Mouse (Mus musculus) hindbrain, embryonic 15.5 days (tissue): ENCODE data around the gene Gm9821. TPM values are rescaled to one million over a fixed set of nuclear protein-coding genes. Genes with fewer than 3 reads are reported as not detected.

Source experiments
- ATAC-seq: fragments of 200-750 bp; cut with Nextera tagmentation; 2 replicates; pipeline ENCODE4 v1.8.0; 2017; ENCODE audit warnings: low read depth, moderate number of reproducible peaks, moderate TSS enrichment; ENCODE audit not compliant: low FRiP score
- H3K27ac ChIP-seq: fragments of 300-500 bp; sonication (generic); replicated peaks from 2 replicates; pipeline ENCODE4 v1.5.1; 2015; ENCODE audit warnings: mild to moderate bottlenecking, inconsistent platforms
- H3K27me3 ChIP-seq: fragments of 300-500 bp; sonication (generic); 2 replicates; pipeline ENCODE4 v1.6.1; 2015; ENCODE audit warnings: control low read depth, inconsistent platforms
- H3K36me3 ChIP-seq: fragments of 300-500 bp; sonication (generic); 2 replicates; pipeline ENCODE4 v1.6.1; 2015; ENCODE audit warnings: control low read depth, inconsistent platforms
- H3K4me1 ChIP-seq: fragments of 300-500 bp; sonication (generic); replicated peaks from 2 replicates; pipeline ENCODE4 v1.6.1; 2015; ENCODE audit warnings: control low read depth, inconsistent platforms
- H3K4me2 ChIP-seq: fragments of 300-500 bp; sonication (generic); 2 replicates; pipeline ENCODE4 v1.6.1; 2015; ENCODE audit warnings: moderate library complexity, mild to moderate bottlenecking, inconsistent platforms
- H3K4me3 ChIP-seq: fragments of 300-500 bp; sonication (generic); 2 replicates; pipeline ENCODE4 v1.5.1; 2015; ENCODE audit warnings: mild to moderate bottlenecking, inconsistent platforms
- H3K9ac ChIP-seq: fragments of 300-500 bp; sonication (generic); 2 replicates; pipeline ENCODE4 v1.6.1; 2015; ENCODE audit warnings: inconsistent platforms
- H3K9me3 ChIP-seq: fragments of 300-500 bp; sonication (generic); 2 replicates; pipeline ENCODE4 v1.6.1; 2016; ENCODE audit warnings: control low read depth, inconsistent platforms
- WGBS: fragments of 180-500 bp; shearing (Covaris S2); methylation state at CpG from one replicate; pipeline ENCODE4 v1.1.7; 2015; 5-methylcytosine and 5-hydroxymethylcytosine counted together
- polyA plus RNA-seq: library from polyadenylated mRNA; unstranded; fragments of >200 nt; fragmentation: Nextera tagmentation; extraction: Ambion mirVana; gene quantifications from 2 replicates; pipeline ENCODE4 v1.2.1, GENCODE M21; 2015

The Gm9821 gene
- polyA plus RNA-seq, 1 experiment from 2014 or later: 0.32 TPM

GRCm38 (mm10) chr2:91917096-91917495 is 28.4 kb upstream of the Gm9821 start:
- H3K4me3 ChIP-seq: no peak overlapping the region
- H3K9me3 ChIP-seq: no peaks in the 10 kb centered on the region
- H3K9ac ChIP-seq: no peak overlapping the region
- WGBS: 91% methylated on average over 7 of the region's 7 CpGs
- peaks cover 10% of the 10 kb centered on the region for H3K4me1 ChIP-seq
- H3K27ac ChIP-seq: no peak overlapping the region
- peaks cover 42% of the 10 kb centered on the region for H3K36me3 ChIP-seq
- H3K4me2 ChIP-seq: no peak overlapping the region
- no peak for ATAC-seq
- H3K27me3 ChIP-seq: peaks cover 13% of the 10 kb centered on the region

- Histone ChIP-seq H3K27me3 (peaks cover 36% of the 10 kb centered on the region), H3K4me3 (no peak overlapping the region), H3K36me3 (peaks cover 19% of the 10 kb centered on the region), H3K9me3 (no peaks in the 10 kb centered on the region), H3K9ac (no peak overlapping the region), H3K4me1 (peaks cover 24% of the 10 kb centered on the region), H3K4me2 (no peak overlapping the region), H3K27ac (no peak overlapping the region)
- no peak for ATAC-seq
- WGBS: 81% methylated on average over 4 of the region's 4 CpGs
Measured at GRCm38 (mm10) chr2:91920130-91920529, 25.4 kb upstream of the Gm9821 start.

- Histone ChIP-seq H3K27me3 (peaks cover 36% of the 10 kb centered on the region), H3K27ac (no peak overlapping the region), H3K4me3 (peak overlapping the region; percentile 48), H3K9me3 (no peaks in the 10 kb centered on the region), H3K36me3 (peaks cover 19% of the 10 kb centered on the region), H3K9ac (0 out of 2 replicates have a peak overlapping the region, but pooled peaks have one; percentile 33), H3K4me1 (peaks cover 24% of the 10 kb centered on the region), H3K4me2 (peak overlapping the region; percentile 71)
- 4% methylated on average over 31 of the region's 31 CpGs for WGBS
- ATAC-seq: peak; percentile 12; the same call in 1 of the 2 replicates
Measured at GRCm38 (mm10) chr2:91921181-91921789, 24.2 kb upstream of the Gm9821 start.

GRCm38 (mm10) chr2:91921790-91922570 is 23.5 kb upstream of the Gm9821 start:
- ATAC-seq: peak; percentile 73
- Histone ChIP-seq H3K4me1 (peaks cover 24% of the 10 kb centered on the region), H3K4me3 (peak overlapping the region; percentile 48), H3K36me3 (peaks cover 19% of the 10 kb centered on the region), H3K9me3 (no peaks in the 10 kb centered on the region), H3K9ac (peak overlapping the region; percentile 33), H3K27ac (no peak overlapping the region), H3K27me3 (peaks cover 36% of the 10 kb centered on the region), H3K4me2 (peak overlapping the region; percentile 71)
- WGBS: 1% methylated on average over 64 of the region's 64 CpGs

GRCm38 (mm10) chr2:91922586-91923414 is 22.7 kb upstream of the Gm9821 start:
- peaks cover 12% of the 10 kb centered on the region for H3K36me3 ChIP-seq
- no peak overlapping the region for H3K9ac ChIP-seq
- peaks cover 25% of the 10 kb centered on the region for H3K4me1 ChIP-seq
- H3K4me2 ChIP-seq: peak overlapping the region; percentile 71
- 4% methylated on average over 37 of the region's 37 CpGs for WGBS
- H3K9me3 ChIP-seq: no peaks in the 10 kb centered on the region
- ATAC-seq: no peak
- H3K4me3 ChIP-seq: peak overlapping the region; percentile 48
- no peak overlapping the region for H3K27ac ChIP-seq
- H3K27me3 ChIP-seq: peaks cover 36% of the 10 kb centered on the region

- Histone ChIP-seq H3K4me2 (peak overlapping the region; percentile 71), H3K9ac (no peak overlapping the region), H3K36me3 (peaks cover 3% of the 10 kb centered on the region; the same call in 1 of the 2 replicates), H3K9me3 (no peaks in the 10 kb centered on the region), H3K27ac (no peak overlapping the region), H3K27me3 (peaks cover 36% of the 10 kb centered on the region), H3K4me3 (peak overlapping the region; percentile 48), H3K4me1 (peaks cover 29% of the 10 kb centered on the region)
- WGBS: 4% methylated on average over 54 of the region's 54 CpGs
- no peak for ATAC-seq
Measured at GRCm38 (mm10) chr2:91923415-91924337, 21.8 kb upstream of the Gm9821 start.

- no peak overlapping the region for H3K4me3 ChIP-seq
- H3K36me3 ChIP-seq: no peaks in the 10 kb centered on the region
- peaks cover 30% of the 10 kb centered on the region for H3K4me1 ChIP-seq
- H3K9me3 ChIP-seq: no peaks in the 10 kb centered on the region
- no peak for ATAC-seq
- H3K4me2 ChIP-seq: no peak overlapping the region
- H3K27ac ChIP-seq: no peak overlapping the region
- peaks cover 35% of the 10 kb centered on the region for H3K27me3 ChIP-seq
- H3K9ac ChIP-seq: no peak overlapping the region
- 59% methylated on average over 1 of the region's 1 CpGs for WGBS
Measured at GRCm38 (mm10) chr2:91924726-91925125, 20.8 kb upstream of the Gm9821 start.

GRCm38 (mm10) chr2:91925442-91925841 is 20.1 kb upstream of the Gm9821 start:
- no peak overlapping the region for H3K4me3 ChIP-seq
- no peak overlapping the region for H3K4me2 ChIP-seq
- ATAC-seq: no peak
- 84% methylated on average over 15 of the region's 15 CpGs for WGBS
- peaks cover 37% of the 10 kb centered on the region for H3K4me1 ChIP-seq
- peaks cover 28% of the 10 kb centered on the region for H3K27me3 ChIP-seq
- no peak overlapping the region for H3K27ac ChIP-seq
- H3K9me3 ChIP-seq: no peaks in the 10 kb centered on the region
- H3K9ac ChIP-seq: no peak overlapping the region
- no peaks in the 10 kb centered on the region for H3K36me3 ChIP-seq

- Histone ChIP-seq H3K36me3 (no peaks in the 10 kb centered on the region), H3K4me3 (no peak within 1 kb of the TSS), H3K4me1 (peaks cover 44% of the 10 kb centered on the region), H3K9me3 (no peaks in the 10 kb centered on the region), H3K27ac (no peak within 1 kb of the TSS), H3K9ac (no peak within 1 kb of the TSS), H3K27me3 (peaks cover 24% of the 10 kb centered on the region), H3K4me2 (peak within 1 kb of the TSS; percentile 20; the same call in 1 of the 2 replicates)
- no peak for ATAC-seq
- WGBS: 92% methylated on average over 3 of the region's 3 CpGs
Measured at GRCm38 (mm10) chr2:91926949-91927348, 18.6 kb upstream of the Gm9821 start, which contains the start of gene Chrm4. Chrm4 (plus strand) TSS chr2:91927249.

GRCm38 (mm10) chr2:91927826-91928533 is 17.5 kb upstream of the Gm9821 start:
- Histone ChIP-seq H3K9ac (no peak overlapping the region), H3K9me3 (no peaks in the 10 kb centered on the region), H3K4me3 (no peak overlapping the region), H3K27me3 (peaks cover 14% of the 10 kb centered on the region), H3K4me1 (peaks cover 40% of the 10 kb centered on the region), H3K36me3 (no peaks in the 10 kb centered on the region), H3K4me2 (peak overlapping the region; percentile 20; the same call in 1 of the 2 replicates), H3K27ac (no peak overlapping the region)
- ATAC-seq: no peak
- WGBS: 43% methylated on average over 34 of the region's 34 CpGs
